Mouse (Mus musculus): Measurements from ENCODE around the gene Kdm2a.

DNA sequence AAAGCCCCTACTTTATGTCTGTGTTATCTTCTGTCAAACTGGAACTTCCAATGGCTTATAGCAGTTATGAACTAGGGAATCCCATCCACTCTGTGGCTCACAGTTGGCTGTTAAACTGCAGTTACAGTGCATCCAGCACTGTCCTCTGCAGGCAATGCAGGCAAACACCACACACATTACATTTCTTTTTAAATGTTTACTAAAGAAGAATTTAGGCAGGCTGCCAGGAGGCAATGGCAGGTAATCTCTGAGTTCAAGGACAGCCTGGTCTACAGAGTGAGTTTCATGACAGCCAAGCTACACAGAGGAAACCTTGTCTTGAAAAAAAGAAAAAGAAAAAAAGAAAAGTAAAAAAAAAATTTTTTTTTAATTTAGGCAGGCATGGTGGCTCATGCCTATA lies 14.8 kb downstream of the Kdm2a start:
- TF ChIP-seq ZNF384 (IDR thresholded peaks at IDR 0.05; ENCODE audit: low read depth, low read length) (no peak), MAFK (IDR thresholded peaks at IDR 0.05; ENCODE audit: insufficient read depth, low read depth, low read length) (no peak)
